Mouse (Mus musculus) urinary bladder, postnatal 4 days (tissue): Measurements from ENCODE around the gene Ttll11.

ENCODE experiments used
- DNase-seq, 2 experiments: peaks; one replicate each; pipeline ENCODE4 v3.0.0; 2021 to 2022; ENCODE audit warnings: low spot score in 2 of 2

Ttll11 gene

DNA sequence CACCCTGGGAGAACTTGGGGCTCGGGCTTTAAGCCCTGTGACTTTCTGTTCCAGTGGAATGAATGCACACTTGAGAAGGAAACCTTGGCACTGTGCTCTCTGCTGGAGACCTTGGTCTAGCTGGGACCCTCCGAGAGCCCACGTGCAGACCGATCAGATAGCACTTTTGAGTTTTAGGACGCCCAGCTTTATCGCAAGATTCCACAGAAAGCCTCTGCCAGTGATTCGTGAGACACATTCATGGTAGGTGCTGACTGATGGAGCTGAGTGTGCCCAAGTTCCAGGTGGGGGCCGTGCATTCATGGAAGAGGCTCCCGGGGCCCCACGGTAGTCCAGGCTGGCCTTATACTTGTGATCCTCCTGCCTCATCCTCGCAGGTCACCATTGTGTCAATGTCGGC, 210.3 kb downstream of the Ttll11 start:
- DNase-seq: no peak

GRCm38 (mm10) chr2:35768538-35769238, 211.0 kb downstream of the Ttll11 start:
- DNase-seq: no peak

DNA sequence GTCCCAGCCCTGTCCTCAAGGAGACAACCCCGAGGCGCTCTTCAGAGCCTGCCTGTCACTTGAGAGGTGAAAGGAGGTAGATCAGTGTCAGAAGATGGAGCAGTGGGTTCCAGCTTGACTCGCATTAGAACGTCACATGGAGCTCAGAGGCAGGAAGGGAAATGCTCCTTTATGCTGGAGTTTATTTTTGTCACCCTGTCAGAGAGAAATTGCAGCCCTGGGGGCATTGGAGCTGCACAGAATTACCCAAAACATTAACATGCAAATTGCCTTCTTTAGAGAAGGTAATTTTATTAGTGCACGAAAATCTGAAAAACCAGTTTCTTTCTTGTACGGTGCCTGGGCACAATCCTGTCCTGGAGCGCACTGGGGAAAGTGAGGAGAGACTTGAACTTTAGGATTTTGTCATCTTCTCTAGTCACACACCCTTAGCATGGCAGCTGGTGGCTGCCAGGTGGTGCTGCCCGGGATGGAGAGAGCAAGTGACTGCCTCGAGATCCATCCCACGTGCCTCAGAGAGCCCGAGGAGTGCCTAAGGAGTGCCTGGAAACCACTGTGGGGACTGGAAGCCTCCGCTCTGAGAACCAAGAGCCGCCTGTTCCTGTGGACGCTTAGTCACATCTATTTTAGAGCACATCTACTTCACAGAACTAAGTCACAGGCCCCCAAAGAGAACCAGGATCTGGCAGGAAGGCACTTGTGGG, 211.7 kb downstream of the Ttll11 start:
- DNase-seq: no peak

- no peak for DNase-seq
These were observed 215.4 kb downstream of the Ttll11 start for GRCm38 (mm10) chr2:35764328-35764727.

DNA sequence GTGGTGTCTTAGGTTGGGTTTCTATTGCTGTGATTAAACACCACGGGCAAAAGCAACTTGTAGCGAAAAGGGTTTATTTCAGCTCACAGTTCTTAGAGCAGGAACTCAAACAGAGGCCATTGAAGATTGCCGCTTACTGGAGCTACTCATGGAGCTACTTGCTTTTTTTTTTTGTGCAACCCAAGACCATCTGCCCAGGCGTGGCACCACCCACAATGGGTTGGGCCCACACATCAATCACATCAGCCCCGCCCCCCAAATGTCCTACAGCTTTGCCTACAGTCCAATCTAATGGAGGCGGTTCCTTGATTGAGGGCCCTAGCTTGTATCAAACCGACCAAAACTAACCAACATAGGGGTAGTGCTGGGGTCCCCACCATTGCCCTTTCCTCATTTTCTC, 215.9 kb downstream of the Ttll11 start:
- no peak for DNase-seq

DNA sequence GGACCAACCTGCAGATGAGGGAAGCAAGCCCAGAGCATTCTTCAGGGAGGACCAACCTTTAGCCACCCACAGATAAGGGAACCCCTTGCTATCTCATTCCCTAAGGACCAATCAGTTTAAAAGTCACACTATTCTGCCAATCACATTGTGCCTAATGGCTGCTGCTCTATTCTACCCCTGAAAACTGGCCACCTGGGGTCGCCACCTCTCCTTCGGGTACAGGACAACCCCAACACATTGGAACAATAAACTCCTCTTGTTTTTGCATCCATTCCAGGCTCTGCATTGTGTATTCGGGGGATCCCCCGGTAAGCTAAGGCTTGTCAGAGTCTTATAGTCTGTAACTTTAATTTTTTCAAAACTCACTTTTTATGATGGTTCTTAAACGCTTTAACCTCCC, 218.3 kb downstream of the Ttll11 start:
- DNase-seq: no peak

- no peak for DNase-seq
These were observed 218.8 kb downstream of the Ttll11 start for GRCm38 (mm10) chr2:35760867-35761266.

GRCm38 (mm10) chr2:35760352-35760751, 219.4 kb downstream of the Ttll11 start:
- no peak for DNase-seq

- no peak for DNase-seq
These were observed 223.2 kb downstream of the Ttll11 start for GRCm38 (mm10) chr2:35756467-35756866.

DNA sequence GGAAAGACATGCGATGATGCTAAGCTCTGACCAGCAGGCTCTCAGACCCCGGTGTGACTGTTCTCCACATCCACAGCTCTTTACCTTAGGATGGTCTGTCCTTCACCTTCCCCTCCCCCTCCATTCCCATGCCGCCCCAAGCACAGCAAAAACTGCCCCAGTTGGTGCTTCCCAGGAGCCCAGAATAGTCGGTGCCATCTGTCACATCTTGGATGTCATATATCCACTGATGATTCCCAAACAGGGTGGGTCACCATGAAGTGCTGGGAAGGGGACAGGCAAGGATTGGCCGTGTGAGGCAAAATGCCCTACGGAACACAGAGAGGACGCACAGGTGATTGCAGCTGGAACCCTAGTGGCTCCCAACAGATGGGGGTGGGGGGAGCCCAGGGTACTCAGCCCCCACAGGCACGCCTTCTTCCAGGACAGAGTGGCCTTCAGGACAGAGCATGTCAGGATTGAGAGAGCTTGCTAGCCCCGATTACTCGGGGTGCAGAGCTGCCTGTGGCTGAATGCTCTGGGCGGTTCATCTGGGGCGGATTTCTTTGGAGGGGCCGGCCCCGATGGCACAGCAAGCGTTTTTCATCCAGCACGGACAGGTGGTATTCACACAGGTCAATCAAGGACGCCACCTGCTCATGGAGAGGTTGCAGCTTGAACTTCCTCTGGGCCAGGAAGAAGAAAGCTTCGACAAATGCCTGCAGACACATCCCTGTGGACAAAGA, 227.8 kb downstream of the Ttll11 start:
- DNase-seq: no peak

- DNase-seq: no peak
These were observed 229.1 kb downstream of the Ttll11 start for GRCm38 (mm10) chr2:35750533-35751141.

DNA sequence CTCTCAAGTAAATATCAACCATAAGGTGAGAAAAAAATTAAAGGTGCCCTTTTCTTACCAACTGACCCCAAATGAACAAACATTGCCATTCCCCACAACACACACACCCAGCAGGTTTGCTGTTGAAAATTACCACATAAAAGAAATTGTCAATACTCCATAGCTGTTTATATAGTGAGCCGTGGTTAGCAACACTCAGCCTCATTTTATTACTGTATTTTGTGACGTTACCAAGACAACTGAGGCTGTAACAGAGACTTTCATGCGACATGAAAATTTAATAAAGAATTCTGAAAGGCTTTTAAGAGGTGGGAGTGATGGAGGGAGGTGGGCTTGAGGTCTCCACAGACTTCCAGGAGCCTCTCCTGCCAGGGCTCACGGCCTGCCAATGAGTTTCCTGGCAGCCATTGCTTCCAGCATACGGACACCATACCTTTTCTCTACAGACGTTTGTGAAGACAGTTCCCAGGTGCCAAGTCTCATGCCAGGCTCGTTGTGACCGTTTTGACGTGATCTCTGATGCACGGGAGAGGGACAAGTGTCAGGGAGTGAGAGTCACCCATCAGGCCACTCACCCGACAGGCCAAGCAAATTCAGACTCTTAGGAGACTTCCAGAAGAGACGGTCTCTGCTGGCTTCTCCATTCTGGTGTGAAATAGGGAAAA, 232.2 kb downstream of the Ttll11 start:
- DNase-seq: no peak

GRCm38 (mm10) chr2:35746638-35747037, 233.1 kb downstream of the Ttll11 start:
- no peak for DNase-seq

GRCm38 (mm10) chr2:35745876-35746275, 233.8 kb downstream of the Ttll11 start:
- DNase-seq: no peak

DNA sequence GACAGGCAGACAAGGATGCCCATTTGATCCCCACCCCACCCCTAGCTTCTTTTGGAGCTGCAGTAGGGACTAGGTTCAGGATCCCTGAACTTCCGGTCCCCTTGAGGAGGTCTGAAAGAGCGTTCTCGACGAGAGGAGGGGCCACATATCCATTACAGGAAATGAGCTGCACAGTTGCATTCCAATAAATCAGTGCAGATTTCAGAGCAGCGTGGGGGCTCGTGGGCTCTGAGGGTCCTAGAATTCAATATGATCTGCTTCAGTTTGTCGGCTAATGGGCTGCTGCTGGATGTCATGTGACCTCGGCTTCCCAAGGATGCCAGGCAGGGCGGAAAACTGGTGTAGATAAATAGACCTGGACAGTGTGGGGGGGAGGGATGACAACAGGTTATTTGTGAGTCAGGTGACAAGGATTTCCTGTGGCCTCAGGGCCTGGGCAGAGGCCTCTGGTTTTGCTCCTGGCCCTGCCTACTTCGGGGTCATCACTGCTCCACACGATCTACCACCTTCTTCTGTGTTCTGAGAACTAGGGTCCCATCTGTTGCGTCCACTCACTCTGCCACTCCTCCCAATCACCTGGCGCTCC, 240.0 kb downstream of the Ttll11 start:
- DNase-seq: no peak

DNA sequence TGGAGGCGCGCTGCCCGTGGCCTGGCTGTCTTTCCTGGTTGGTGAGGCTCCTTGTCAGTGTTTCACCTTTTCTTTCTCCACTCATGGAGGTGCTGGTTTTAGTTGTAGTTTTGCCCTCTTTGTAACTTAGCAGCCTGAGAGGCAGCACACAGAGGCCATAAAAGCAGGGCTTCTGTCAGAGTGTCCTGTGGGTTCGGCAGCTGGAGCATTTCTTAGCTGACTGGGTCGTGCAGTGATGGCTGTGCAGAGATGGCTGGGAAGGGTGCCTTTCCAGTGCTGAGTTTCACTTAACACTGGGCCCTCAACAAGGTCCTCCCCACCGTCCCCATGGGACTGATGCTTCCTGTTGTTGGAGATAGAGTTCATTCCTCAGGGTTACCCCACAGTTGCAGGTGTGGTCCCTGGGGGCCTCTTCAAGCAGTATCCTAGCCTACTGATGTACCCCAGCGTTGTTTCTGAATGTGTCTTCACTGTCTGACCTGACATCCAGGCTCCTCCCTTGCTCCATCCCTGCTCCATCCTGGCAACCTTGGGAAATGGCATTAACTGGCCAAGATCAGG, 242.2 kb downstream of the Ttll11 start:
- DNase-seq: no peak

DNA sequence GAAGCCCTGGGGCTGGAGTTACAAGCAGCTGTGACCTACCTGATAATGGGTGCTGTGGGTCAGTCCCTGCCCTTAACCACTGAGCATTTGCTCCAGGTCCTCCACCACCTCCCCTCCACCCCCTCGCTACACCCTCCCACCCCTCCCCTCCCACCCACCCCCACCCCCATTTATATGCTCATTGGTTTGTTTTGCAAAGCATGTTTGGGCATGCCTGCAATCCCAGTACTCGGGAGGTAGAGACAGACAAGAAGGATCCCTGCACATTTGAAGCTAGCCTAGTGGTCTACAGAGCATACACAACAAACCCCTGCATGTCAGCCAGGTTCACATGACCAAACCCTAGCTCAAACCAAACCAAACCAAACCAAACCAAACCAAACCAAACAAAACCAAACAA, 243.7 kb downstream of the Ttll11 start:
- no peak for DNase-seq

- no peak for DNase-seq
These were observed 244.7 kb downstream of the Ttll11 start for GRCm38 (mm10) chr2:35735001-35735400.

DNA sequence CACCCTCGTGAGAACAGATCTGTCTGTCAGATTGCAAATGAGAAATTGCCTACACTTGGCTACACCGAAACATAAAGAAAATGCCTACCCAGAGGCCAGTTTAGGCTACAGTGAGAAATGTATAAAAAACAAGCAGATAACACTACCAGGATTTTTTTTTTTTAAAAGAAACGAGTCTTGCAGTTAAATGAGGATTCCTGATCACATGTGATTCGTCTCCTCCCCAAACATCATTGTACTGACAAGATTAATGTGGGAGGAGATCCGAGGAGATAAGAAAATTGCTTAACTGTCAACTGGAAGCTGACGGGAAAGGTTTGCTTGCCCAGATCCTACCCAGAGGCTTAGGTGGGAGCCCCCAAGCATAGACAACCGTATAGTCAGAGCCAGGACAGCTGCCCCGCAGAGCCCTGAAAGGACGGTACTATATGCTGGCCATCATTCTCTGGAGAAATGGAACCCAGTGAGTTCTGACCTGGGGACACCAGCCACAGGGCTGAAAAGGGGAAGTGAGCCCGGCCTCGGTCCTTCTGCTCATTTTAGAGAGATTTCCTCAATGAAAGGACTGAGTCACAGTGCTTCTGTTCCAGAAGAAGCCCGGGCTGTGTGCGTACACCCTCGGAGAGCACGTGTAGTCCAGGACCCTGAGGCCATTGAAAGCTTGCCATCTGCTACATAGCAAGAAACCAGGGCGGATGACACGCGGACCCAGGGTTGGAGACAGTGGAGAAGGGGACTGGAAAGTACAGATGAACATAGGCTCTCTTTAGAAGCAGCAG, 247.9 kb downstream of the Ttll11 start:
- DNase-seq: no peak
